Mouse (Mus musculus): Measurements from ENCODE around the gene Aldh9a1. TPM values are rescaled to one million over a fixed set of nuclear protein-coding genes. Genes with fewer than 3 reads are reported as not detected.

Gene Aldh9a1
- polyA plus RNA-seq, 1 experiment: 33.5 TPM

DNA sequence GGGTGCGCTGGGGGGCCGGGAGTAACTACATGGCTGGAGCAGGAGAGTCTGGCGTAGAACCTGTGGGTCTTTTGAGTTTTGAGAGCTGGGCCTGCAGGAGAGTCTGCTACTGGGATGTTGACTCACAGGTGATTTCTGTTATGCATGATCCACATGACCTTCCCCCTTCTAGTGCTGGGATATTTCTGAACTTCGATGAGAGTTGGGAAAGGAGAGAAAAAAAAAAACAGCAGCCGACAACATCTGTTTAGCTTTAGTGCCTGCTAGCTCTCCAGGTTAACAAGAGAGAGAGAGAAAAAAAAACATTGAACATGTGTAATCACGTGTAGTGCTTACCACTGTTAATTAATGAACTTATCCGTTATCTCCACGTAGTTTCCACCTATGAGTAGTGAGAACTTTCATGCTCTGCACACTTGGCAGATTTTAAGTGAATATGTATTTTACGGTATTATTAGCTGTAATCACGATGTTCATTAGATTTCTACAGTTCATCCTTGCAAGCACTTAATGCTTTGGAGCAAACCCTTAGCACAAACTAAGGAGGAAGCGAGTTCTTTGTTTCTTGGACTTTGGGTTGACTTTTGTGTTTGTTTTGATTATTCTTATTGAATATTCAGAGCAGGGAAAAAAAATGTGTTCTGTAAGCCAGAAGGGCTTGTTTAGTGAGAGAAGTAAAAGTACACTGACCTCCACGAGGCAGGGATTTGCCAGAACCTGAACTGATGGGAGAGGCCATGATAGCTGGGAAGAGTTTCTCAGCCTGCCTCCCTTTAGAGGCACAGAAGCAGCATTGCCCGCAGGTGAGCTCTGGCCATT lies 1.0 kb downstream of the Aldh9a1 start:
- no peak overlapping the region for H3K27ac ChIP-seq (ENCODE audit: control insufficient read depth, insufficient read depth, low read length)
- DNase-seq: no peak
- H3K4me1 ChIP-seq (replicated peaks; ENCODE audit: control insufficient read depth, insufficient read depth, low read length): peaks cover 4% of the 10 kb centered on the region; the same call in 1 of the 2 replicates
- no peaks in the 10 kb centered on the region for H3K27me3 ChIP-seq (ENCODE audit: control insufficient read depth, insufficient read depth, low read length)
- no peak for TF ChIP-seq CTCF (IDR thresholded peaks at IDR 0.05; ENCODE audit: borderline replicate concordance, control insufficient read depth, extremely low read depth, insufficient read depth, low read length, poor library complexity)
- no peak for TF ChIP-seq POLR2A (IDR thresholded peaks at IDR 0.05; ENCODE audit: control insufficient read depth, extremely low read depth, insufficient read depth, low read length, poor library complexity)
- 36% methylated on average over 13 of the region's 13 CpGs for WGBS
- H3K36me3 ChIP-seq (ENCODE audit: control insufficient read depth, insufficient read depth, low read length): peaks cover 17% of the 10 kb centered on the region; the same call in 1 of the 2 replicates
- H3K4me3 ChIP-seq (ENCODE audit: control insufficient read depth, insufficient read depth, low read length): peak overlapping the region; percentile 70

DNA sequence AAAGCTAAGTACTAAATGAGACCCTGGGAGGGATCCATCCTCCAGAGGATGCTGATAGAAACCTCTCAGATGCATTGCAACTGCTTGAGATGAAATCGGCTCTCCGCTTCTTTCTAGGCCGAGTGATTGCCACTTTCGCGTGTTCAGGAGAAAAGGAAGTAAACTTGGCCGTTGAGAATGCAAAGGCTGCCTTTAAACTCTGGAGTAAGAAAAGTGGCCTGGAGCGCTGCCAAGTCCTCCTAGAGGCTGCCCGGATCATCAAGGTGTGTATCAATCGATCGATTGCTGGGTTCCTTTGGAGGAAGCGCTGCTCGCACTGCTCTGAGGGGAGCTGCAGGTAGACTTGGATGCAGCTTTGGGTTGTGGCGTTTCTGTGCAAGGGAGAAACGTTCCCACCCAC lies 2.6 kb downstream of the Aldh9a1 start:
- TF ChIP-seq POLR2A (IDR thresholded peaks at IDR 0.05; ENCODE audit: control insufficient read depth, extremely low read depth, insufficient read depth, low read length, poor library complexity) (no peak), CTCF (IDR thresholded peaks at IDR 0.05; ENCODE audit: borderline replicate concordance, control insufficient read depth, extremely low read depth, insufficient read depth, low read length, poor library complexity) (no peak)
- DNase-seq: no peak
- Histone ChIP-seq H3K4me3 (ENCODE audit: control insufficient read depth, insufficient read depth, low read length) (no peak overlapping the region), H3K36me3 (ENCODE audit: control insufficient read depth, insufficient read depth, low read length) (peaks cover 33% of the 10 kb centered on the region), H3K27ac (ENCODE audit: control insufficient read depth, insufficient read depth, low read length) (no peak overlapping the region), H3K4me1 (replicated peaks; ENCODE audit: control insufficient read depth, insufficient read depth, low read length) (peaks cover 4% of the 10 kb centered on the region; the same call in 1 of the 2 replicates), H3K27me3 (ENCODE audit: control insufficient read depth, insufficient read depth, low read length) (no peaks in the 10 kb centered on the region)
- WGBS: 90% methylated on average over 14 of the region's 14 CpGs

DNA sequence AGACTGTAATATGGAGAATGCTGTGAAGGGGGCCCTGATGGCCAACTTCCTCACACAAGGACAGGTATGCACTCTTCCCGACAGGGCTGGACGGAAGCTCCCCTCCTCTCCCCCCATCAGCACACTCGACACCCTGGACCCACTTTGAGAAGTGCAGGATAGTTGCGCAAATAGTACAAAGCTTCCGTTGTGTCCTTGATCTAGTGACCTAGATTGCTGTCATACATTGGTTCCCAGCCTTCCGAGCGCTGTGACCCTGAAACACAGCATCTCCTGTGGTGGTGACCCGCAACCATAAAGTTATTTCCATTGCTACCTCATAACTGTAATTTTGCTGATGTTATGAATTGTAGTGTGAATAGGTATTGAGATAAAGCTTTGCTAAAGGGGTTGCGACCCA lies 7.6 kb downstream of the Aldh9a1 start:
- Histone ChIP-seq H3K4me1 (replicated peaks; ENCODE audit: control insufficient read depth, insufficient read depth, low read length) (no peaks in the 10 kb centered on the region), H3K27me3 (ENCODE audit: control insufficient read depth, insufficient read depth, low read length) (no peaks in the 10 kb centered on the region), H3K27ac (ENCODE audit: control insufficient read depth, insufficient read depth, low read length) (no peak overlapping the region), H3K36me3 (ENCODE audit: control insufficient read depth, insufficient read depth, low read length) (peaks cover 45% of the 10 kb centered on the region), H3K4me3 (ENCODE audit: control insufficient read depth, insufficient read depth, low read length) (no peak overlapping the region)
- WGBS: 98% methylated on average over 9 of the region's 9 CpGs
- no peak for DNase-seq
- no peak for TF ChIP-seq POLR2A (IDR thresholded peaks at IDR 0.05; ENCODE audit: control insufficient read depth, extremely low read depth, insufficient read depth, low read length, poor library complexity)
- TF ChIP-seq CTCF (IDR thresholded peaks at IDR 0.05; ENCODE audit: borderline replicate concordance, control insufficient read depth, extremely low read depth, insufficient read depth, low read length, poor library complexity): no peak

DNA sequence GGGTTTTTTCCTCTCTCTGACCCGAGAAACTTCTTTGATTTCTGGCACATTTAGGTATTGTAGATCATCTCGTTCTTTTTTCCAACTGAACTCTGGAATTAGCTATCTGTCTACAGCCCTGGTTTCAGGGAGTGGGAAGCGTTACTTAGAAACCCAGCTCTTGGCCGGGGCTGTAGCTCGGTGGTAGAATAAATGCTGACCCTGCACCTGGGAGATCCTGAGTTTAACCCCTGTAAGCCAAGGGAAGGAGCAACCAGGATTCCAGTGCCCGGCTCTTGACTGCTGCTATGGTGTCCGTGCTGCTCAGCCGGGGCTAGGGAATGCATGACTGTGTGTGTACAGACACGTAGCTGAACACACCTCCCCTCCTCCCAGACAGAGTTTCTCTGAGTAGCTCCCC lies 8.9 kb downstream of the Aldh9a1 start:
- H3K27me3 ChIP-seq (ENCODE audit: control insufficient read depth, insufficient read depth, low read length): no peaks in the 10 kb centered on the region
- peaks cover 48% of the 10 kb centered on the region for H3K36me3 ChIP-seq (ENCODE audit: control insufficient read depth, insufficient read depth, low read length)
- H3K4me3 ChIP-seq (ENCODE audit: control insufficient read depth, insufficient read depth, low read length): no peak overlapping the region
- H3K4me1 ChIP-seq (replicated peaks; ENCODE audit: control insufficient read depth, insufficient read depth, low read length): no peaks in the 10 kb centered on the region
- DNase-seq: no peak
- H3K27ac ChIP-seq (ENCODE audit: control insufficient read depth, insufficient read depth, low read length): no peak overlapping the region
- 95% methylated on average over 9 of the region's 9 CpGs for WGBS
- TF ChIP-seq POLR2A (IDR thresholded peaks at IDR 0.05; ENCODE audit: control insufficient read depth, extremely low read depth, insufficient read depth, low read length, poor library complexity) (no peak), CTCF (IDR thresholded peaks at IDR 0.05; ENCODE audit: borderline replicate concordance, control insufficient read depth, extremely low read depth, insufficient read depth, low read length, poor library complexity) (no peak)

DNA sequence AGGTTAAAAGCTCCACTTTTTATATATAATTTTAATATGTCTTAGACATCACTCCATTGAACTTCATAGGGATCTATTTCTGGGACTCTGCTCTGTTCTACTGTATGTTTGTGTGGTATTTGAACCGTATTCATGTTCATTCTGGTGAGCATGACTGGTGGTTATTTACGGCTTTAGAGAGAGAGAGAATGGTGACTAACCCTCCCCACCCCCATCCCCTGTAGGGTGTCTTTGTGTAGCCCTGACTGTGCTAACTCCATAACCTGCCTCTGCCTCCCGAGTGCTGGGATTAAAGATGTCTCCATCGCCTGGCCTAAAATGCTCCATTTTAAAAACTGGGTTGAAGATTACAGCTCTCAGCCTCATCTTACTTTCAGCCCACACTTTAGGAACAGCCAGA lies 10.5 kb downstream of the Aldh9a1 start:
- WGBS: 92% methylated on average over 4 of the region's 4 CpGs
- Histone ChIP-seq H3K4me1 (replicated peaks; ENCODE audit: control insufficient read depth, insufficient read depth, low read length) (no peaks in the 10 kb centered on the region), H3K27ac (ENCODE audit: control insufficient read depth, insufficient read depth, low read length) (no peak overlapping the region), H3K4me3 (ENCODE audit: control insufficient read depth, insufficient read depth, low read length) (no peak overlapping the region), H3K36me3 (ENCODE audit: control insufficient read depth, insufficient read depth, low read length) (peaks cover 36% of the 10 kb centered on the region), H3K27me3 (ENCODE audit: control insufficient read depth, insufficient read depth, low read length) (no peaks in the 10 kb centered on the region)
- TF ChIP-seq CTCF (IDR thresholded peaks at IDR 0.05; ENCODE audit: borderline replicate concordance, control insufficient read depth, extremely low read depth, insufficient read depth, low read length, poor library complexity) (no peak), POLR2A (IDR thresholded peaks at IDR 0.05; ENCODE audit: control insufficient read depth, extremely low read depth, insufficient read depth, low read length, poor library complexity) (no peak)
- no peak for DNase-seq

DNA sequence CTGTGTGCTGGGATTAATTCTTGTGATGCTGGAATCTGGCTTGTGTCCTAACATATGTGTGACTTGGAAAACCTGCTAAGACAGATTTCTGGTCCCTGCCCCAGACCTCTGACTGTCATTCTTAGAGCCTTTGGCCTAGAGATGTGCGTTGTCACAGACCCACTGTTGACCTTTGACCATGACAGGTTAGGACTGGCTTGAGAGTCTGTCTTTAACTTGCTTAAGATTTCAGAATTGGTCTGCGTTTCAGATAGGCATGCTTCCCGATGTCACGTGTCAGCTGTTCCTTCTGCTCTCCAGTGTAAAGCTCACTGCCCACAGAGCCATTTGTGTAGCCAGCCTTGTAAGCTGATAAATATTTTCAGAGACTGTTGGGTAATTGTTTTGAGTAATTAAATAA lies 13.0 kb downstream of the Aldh9a1 start:
- 98% methylated on average over 4 of the region's 4 CpGs for WGBS
- no peak for DNase-seq
- Histone ChIP-seq H3K4me3 (ENCODE audit: control insufficient read depth, insufficient read depth, low read length) (no peak overlapping the region), H3K4me1 (replicated peaks; ENCODE audit: control insufficient read depth, insufficient read depth, low read length) (no peaks in the 10 kb centered on the region), H3K36me3 (ENCODE audit: control insufficient read depth, insufficient read depth, low read length) (peaks cover 17% of the 10 kb centered on the region), H3K27ac (ENCODE audit: control insufficient read depth, insufficient read depth, low read length) (no peak overlapping the region), H3K27me3 (ENCODE audit: control insufficient read depth, insufficient read depth, low read length) (no peaks in the 10 kb centered on the region)
- TF ChIP-seq CTCF (IDR thresholded peaks at IDR 0.05; ENCODE audit: borderline replicate concordance, control insufficient read depth, extremely low read depth, insufficient read depth, low read length, poor library complexity): no peak
- TF ChIP-seq POLR2A (IDR thresholded peaks at IDR 0.05; ENCODE audit: control insufficient read depth, extremely low read depth, insufficient read depth, low read length, poor library complexity): no peak
